In genomic region chr10:110034582-110035099, GRCm38 (mm10) we compare ENCODE assay signal across 23 mouse cellular contexts.
"Had no signal": no experiment of that assay in that cellular context is flagged by ENCODE, and none has a peak within 500 bp of the region (broad histone marks: within the 10 kb centered on the region; RNA-seq: fewer than 3 reads in every experiment).

No protein-coding gene starts in this region.

- H3K36me3 ChIP-seq: kidney, embryonic 15.5 days; liver, embryonic 13.5 days; midbrain, embryonic 12.5 days; midbrain, embryonic 15.5 days; neural tube, embryonic 12.5 days; neural tube, embryonic 15.5 days had no signal

- H3K9ac ChIP-seq: kidney, embryonic 15.5 days; liver, embryonic 13.5 days; lung, embryonic 14.5 days; midbrain, embryonic 12.5 days; midbrain, embryonic 15.5 days; neural tube, embryonic 12.5 days; neural tube, embryonic 15.5 days had no signal

- H3K27ac ChIP-seq: kidney, embryonic 15.5 days; liver, embryonic 13.5 days; macrophage; midbrain, embryonic 12.5 days; midbrain, embryonic 15.5 days; neural tube, embryonic 12.5 days; neural tube, embryonic 15.5 days; stomach, postnatal 0 days had no signal

- H3K27me3 ChIP-seq: kidney, embryonic 15.5 days; liver, embryonic 13.5 days; midbrain, embryonic 12.5 days; midbrain, embryonic 15.5 days; neural tube, embryonic 12.5 days; neural tube, embryonic 15.5 days had no signal

- ATAC-seq: lung, postnatal 0 days; midbrain, embryonic 15.5 days had no signal

- H3K4me2 ChIP-seq: kidney, embryonic 15.5 days; liver, embryonic 13.5 days; lung, embryonic 14.5 days; midbrain, embryonic 12.5 days; midbrain, embryonic 15.5 days; neural tube, embryonic 12.5 days; neural tube, embryonic 15.5 days had no signal

- DNase-seq: kidney, adult 11 months; kidney, adult 8-10 months; kidney, postnatal 10 days; kidney, postnatal 36 days; layer of hippocampus, postnatal 36 days; left cerebral cortex, postnatal 4 days; liver, embryonic 13.5 days; lung, embryonic 14.5 days; right cerebral cortex, adult 18-20 months; right cerebral cortex, postnatal 14 days; right cerebral cortex, postnatal 4 days; thymus, adult 2 months; thymus, postnatal 14 days; thymus, postnatal 4 days had no signal

- H3K4me3 ChIP-seq: kidney, embryonic 15.5 days; liver, embryonic 13.5 days; midbrain, embryonic 12.5 days; midbrain, embryonic 15.5 days; myocyte; neural tube, embryonic 12.5 days; neural tube, embryonic 15.5 days had no signal

- H3K4me1 ChIP-seq: kidney, embryonic 15.5 days; liver, embryonic 13.5 days; midbrain, embryonic 12.5 days; midbrain, embryonic 15.5 days; neural tube, embryonic 12.5 days had no signal

- H3K9me3 ChIP-seq: kidney, embryonic 15.5 days; liver, embryonic 13.5 days; midbrain, embryonic 12.5 days; midbrain, embryonic 15.5 days; neural tube, embryonic 12.5 days; neural tube, embryonic 15.5 days had no signal
